Mouse (Mus musculus) heart, embryonic 13.5 days (tissue): Measurements from ENCODE around the gene Cfdp1. TPM values are rescaled to one million over a fixed set of nuclear protein-coding genes. Genes with fewer than 3 reads are reported as not detected.
"Not testable (repeated sequence)": the region's sequence is repeated elsewhere in the genome, so short reads cannot be mapped to it uniquely, and the experiment has no call there.

Experiments used
- ATAC-seq: fragments of 200-750 bp; cut with Nextera tagmentation; 2 replicates; pipeline ENCODE4 v1.8.0; 2017; ENCODE audit warnings: moderate TSS enrichment; ENCODE audit not compliant: insufficient number of reproducible peaks, low FRiP score, low TSS enrichment; ENCODE audit errors: extremely low read depth
- H3K27ac ChIP-seq: fragments of 300-500 bp; sonication (generic); replicated peaks from 2 replicates; pipeline ENCODE4 v1.5.1; 2015; ENCODE audit warnings: moderate library complexity, mild to moderate bottlenecking, inconsistent platforms
- H3K27me3 ChIP-seq: fragments of 300-500 bp; sonication (generic); replicated peaks from 2 replicates; pipeline ENCODE4 v1.6.1; 2015; ENCODE audit warnings: mild to moderate bottlenecking, inconsistent platforms
- H3K36me3 ChIP-seq: fragments of 300-500 bp; sonication (generic); 2 replicates; pipeline ENCODE4 v1.6.1; 2015; ENCODE audit warnings: mild to moderate bottlenecking, inconsistent platforms
- H3K4me1 ChIP-seq: fragments of 300-500 bp; sonication (generic); 2 replicates; pipeline ENCODE4 v1.6.1; 2015; ENCODE audit warnings: inconsistent platforms
- H3K4me2 ChIP-seq: fragments of 300-500 bp; sonication (generic); 2 replicates; pipeline ENCODE4 v1.6.1; 2015; ENCODE audit warnings: inconsistent platforms, mild to moderate bottlenecking, moderate library complexity
- H3K4me3 ChIP-seq: fragments of 300-500 bp; sonication (generic); 2 replicates; pipeline ENCODE4 v1.5.1; 2015; ENCODE audit warnings: moderate library complexity, mild to moderate bottlenecking, inconsistent platforms
- H3K9ac ChIP-seq: fragments of 300-500 bp; sonication (generic); 2 replicates; pipeline ENCODE4 v1.6.1; 2015; ENCODE audit warnings: inconsistent platforms, mild to moderate bottlenecking, moderate library complexity
- H3K9me3 ChIP-seq: fragments of 300-500 bp; sonication (generic); 2 replicates; pipeline ENCODE4 v1.6.1; 2016; ENCODE audit warnings: inconsistent platforms
- WGBS: fragments of 180-500 bp; shearing (Covaris S2); methylation state at CpG from one replicate; pipeline ENCODE4 v1.1.7; 2015; ENCODE audit warnings: mixed read lengths; 5-methylcytosine and 5-hydroxymethylcytosine counted together
- polyA plus RNA-seq: library from polyadenylated mRNA; unstranded; fragments of >200 nt; fragmentation: Nextera tagmentation; extraction: Ambion mirVana; gene quantifications from 2 replicates; pipeline ENCODE4 v1.2.1, GENCODE M21; 2015

Cfdp1 gene
- polyA plus RNA-seq, 1 experiment from 2014 or later, result 132 TPM

DNA sequence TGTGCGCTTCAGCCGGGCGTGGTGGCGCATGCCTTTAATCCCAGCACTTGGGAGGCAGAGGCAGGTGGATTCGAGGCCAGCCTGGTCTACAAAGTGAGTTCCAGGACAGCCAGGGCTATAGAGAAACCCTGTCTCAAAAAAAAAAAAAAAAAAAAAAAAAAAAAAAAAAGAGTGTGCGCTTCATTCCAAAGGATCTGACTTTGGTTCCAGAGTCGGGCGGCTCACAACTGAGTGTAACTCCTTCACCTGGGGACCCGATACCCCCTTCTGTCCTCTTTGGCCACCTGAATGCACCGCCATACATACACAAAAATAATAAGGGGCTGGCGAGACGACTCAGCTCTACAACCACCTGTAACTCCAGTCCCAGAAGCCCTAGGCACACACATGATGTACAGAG lies 872 bp downstream of the Cfdp1 start:
- WGBS, result 48% methylated on average over 12 of the region's 12 CpGs
- not testable (repeated sequence) for H3K9me3 ChIP-seq, H3K27ac ChIP-seq, H3K27me3 ChIP-seq, H3K36me3 ChIP-seq, ATAC-seq
- peak overlapping the region; percentile 96 for H3K9ac ChIP-seq
- H3K4me1 ChIP-seq, result peaks cover 27% of the 10 kb centered on the region
- peak overlapping the region; percentile 93 for H3K4me3 ChIP-seq
- peak overlapping the region; percentile 94 for H3K4me2 ChIP-seq

DNA sequence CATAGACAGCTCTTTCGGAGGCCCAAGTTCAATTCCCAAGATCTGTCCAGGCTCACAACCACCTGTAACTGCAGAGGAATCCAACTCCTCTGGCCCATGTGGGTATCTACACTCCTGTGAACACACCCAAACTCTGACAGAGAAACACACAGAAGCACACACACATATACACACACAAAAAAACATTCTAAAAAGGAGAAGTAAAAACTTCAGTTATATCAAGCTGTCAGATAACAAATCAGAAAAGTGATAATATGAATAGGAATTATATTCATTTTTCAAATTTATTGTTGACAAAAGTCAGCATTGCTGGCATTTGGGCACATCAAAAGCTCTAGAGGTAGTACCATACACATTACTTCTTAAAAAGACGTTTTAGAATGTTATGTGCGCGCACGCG lies 7.3 kb downstream of the Cfdp1 start:
- H3K27ac ChIP-seq, result no peak overlapping the region
- no peak overlapping the region for H3K4me2 ChIP-seq
- no peak for ATAC-seq
- H3K9me3 ChIP-seq, result no peaks in the 10 kb centered on the region
- peaks cover 13% of the 10 kb centered on the region for H3K4me1 ChIP-seq
- H3K4me3 ChIP-seq, result no peak overlapping the region
- H3K36me3 ChIP-seq, result peaks cover 38% of the 10 kb centered on the region
- WGBS, result 95% methylated on average over 6 of the region's 6 CpGs
- H3K9ac ChIP-seq, result no peak overlapping the region
- H3K27me3 ChIP-seq, result no peaks in the 10 kb centered on the region

DNA sequence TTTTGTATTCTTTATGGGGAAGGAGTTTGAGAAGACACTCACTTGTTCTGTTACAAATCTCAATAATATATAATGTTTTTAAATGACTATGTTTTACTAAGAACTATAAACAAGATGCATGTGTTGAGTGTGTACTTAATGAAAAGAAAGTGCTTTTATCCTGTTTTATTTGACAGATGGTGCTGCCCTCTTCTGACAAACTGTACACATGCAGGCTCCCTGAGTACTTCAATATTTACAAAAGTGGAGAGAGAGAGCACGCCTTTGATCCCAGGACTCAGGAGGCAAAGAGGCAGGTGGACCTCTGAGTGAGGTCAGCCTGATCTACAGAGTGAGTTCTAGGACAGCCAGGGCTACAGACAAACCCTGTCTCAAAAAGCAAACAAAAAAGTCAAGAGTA lies 18.6 kb downstream of the Cfdp1 start:
- ATAC-seq, result no peak
- H3K27me3 ChIP-seq, result no peaks in the 10 kb centered on the region
- WGBS, result 43% methylated on average over 1 of the region's 1 CpGs
- no peaks in the 10 kb centered on the region for H3K9me3 ChIP-seq
- no peak overlapping the region for H3K9ac ChIP-seq
- H3K4me1 ChIP-seq, result peaks cover 18% of the 10 kb centered on the region
- H3K36me3 ChIP-seq, result peaks cover 67% of the 10 kb centered on the region
- no peak overlapping the region for H3K27ac ChIP-seq
- no peak overlapping the region for H3K4me3 ChIP-seq
- H3K4me2 ChIP-seq, result no peak overlapping the region

- peaks cover 22% of the 10 kb centered on the region for H3K4me1 ChIP-seq
- peaks cover 68% of the 10 kb centered on the region for H3K36me3 ChIP-seq
- H3K9me3 ChIP-seq, result no peaks in the 10 kb centered on the region
- ATAC-seq, result no peak
- 46% methylated on average over 6 of the region's 6 CpGs for WGBS
- no peak overlapping the region for H3K9ac ChIP-seq
- H3K27ac ChIP-seq, result peak overlapping the region; percentile 31; the same call in 1 of the 2 replicates
- H3K4me3 ChIP-seq, result no peak overlapping the region
- no peaks in the 10 kb centered on the region for H3K27me3 ChIP-seq
- no peak overlapping the region for H3K4me2 ChIP-seq
Observed at GRCm38 (mm10) chr8:111834011-111834410, 20.1 kb downstream of the Cfdp1 start.

- Histone ChIP-seq H3K27ac (no peak overlapping the region), H3K4me2 (no peak overlapping the region), H3K9ac (no peak overlapping the region), H3K9me3 (no peaks in the 10 kb centered on the region), H3K36me3 (peaks cover 70% of the 10 kb centered on the region), H3K4me1 (peaks cover 30% of the 10 kb centered on the region), H3K4me3 (no peak overlapping the region), H3K27me3 (no peaks in the 10 kb centered on the region)
- 79% methylated on average over 5 of the region's 5 CpGs for WGBS
- no peak for ATAC-seq
Observed at GRCm38 (mm10) chr8:111832983-111833382, 21.1 kb downstream of the Cfdp1 start.

GRCm38 (mm10) chr8:111831996-111832395 lies 22.1 kb downstream of the Cfdp1 start:
- H3K4me2 ChIP-seq, result no peak overlapping the region
- no peaks in the 10 kb centered on the region for H3K27me3 ChIP-seq
- no peaks in the 10 kb centered on the region for H3K9me3 ChIP-seq
- H3K36me3 ChIP-seq, result peaks cover 69% of the 10 kb centered on the region
- H3K4me1 ChIP-seq, result peaks cover 30% of the 10 kb centered on the region
- peak overlapping the region; percentile 45; the same call in 1 of the 2 replicates for H3K27ac ChIP-seq
- no peak overlapping the region for H3K4me3 ChIP-seq
- ATAC-seq, result no peak
- 78% methylated on average over 4 of the region's 4 CpGs for WGBS
- H3K9ac ChIP-seq, result no peak overlapping the region

DNA sequence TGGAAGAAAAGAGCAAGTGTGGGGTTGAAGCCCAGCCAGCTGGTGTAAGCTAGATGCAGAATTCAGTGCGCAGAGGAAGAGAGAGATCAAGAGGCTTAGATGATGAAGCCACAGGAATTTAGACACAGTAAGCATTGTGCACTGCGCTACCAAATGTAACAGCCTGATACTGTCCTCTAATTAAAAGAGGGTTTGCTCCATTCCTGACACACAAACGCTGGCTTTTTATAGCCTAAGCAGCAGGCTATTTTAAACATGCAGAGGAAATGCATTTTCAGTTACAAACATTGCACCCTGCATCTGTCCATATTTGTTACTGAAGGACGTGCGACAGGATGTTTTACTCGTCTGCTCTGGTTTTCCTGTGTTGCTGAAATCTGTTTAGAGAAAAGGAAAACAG lies 25.5 kb downstream of the Cfdp1 start:
- peak overlapping the region; percentile 65 for H3K27ac ChIP-seq
- peaks cover 21% of the 10 kb centered on the region for H3K4me1 ChIP-seq
- ATAC-seq, result no peak
- peaks cover 86% of the 10 kb centered on the region for H3K36me3 ChIP-seq
- H3K27me3 ChIP-seq, result no peaks in the 10 kb centered on the region
- 0 out of 2 replicates have a peak overlapping the region, but pooled peaks have one; percentile 11 for H3K9ac ChIP-seq
- H3K4me2 ChIP-seq, result no peak overlapping the region
- H3K4me3 ChIP-seq, result no peak overlapping the region
- no peaks in the 10 kb centered on the region for H3K9me3 ChIP-seq
- 65% methylated on average over 6 of the region's 6 CpGs for WGBS

GRCm38 (mm10) chr8:111825219-111825618 lies 28.9 kb downstream of the Cfdp1 start:
- H3K4me3 ChIP-seq, result no peak overlapping the region
- H3K27ac ChIP-seq, result no peak overlapping the region
- peaks cover 90% of the 10 kb centered on the region for H3K36me3 ChIP-seq
- H3K9ac ChIP-seq, result no peak overlapping the region
- H3K4me2 ChIP-seq, result no peak overlapping the region
- peaks cover 12% of the 10 kb centered on the region for H3K4me1 ChIP-seq
- no peaks in the 10 kb centered on the region for H3K27me3 ChIP-seq
- no peak for ATAC-seq
- H3K9me3 ChIP-seq, result no peaks in the 10 kb centered on the region
- WGBS, result 60% methylated on average over 6 of the region's 6 CpGs

- no peaks in the 10 kb centered on the region for H3K9me3 ChIP-seq
- ATAC-seq, result no peak
- WGBS, result 96% methylated on average over 5 of the region's 5 CpGs
- H3K4me1 ChIP-seq, result peaks cover 14% of the 10 kb centered on the region
- no peak overlapping the region for H3K4me2 ChIP-seq
- no peaks in the 10 kb centered on the region for H3K27me3 ChIP-seq
- H3K4me3 ChIP-seq, result no peak overlapping the region
- H3K36me3 ChIP-seq, result peaks cover 87% of the 10 kb centered on the region
- no peak overlapping the region for H3K27ac ChIP-seq
- H3K9ac ChIP-seq, result no peak overlapping the region
Observed at GRCm38 (mm10) chr8:111824334-111824733, 29.8 kb downstream of the Cfdp1 start.

DNA sequence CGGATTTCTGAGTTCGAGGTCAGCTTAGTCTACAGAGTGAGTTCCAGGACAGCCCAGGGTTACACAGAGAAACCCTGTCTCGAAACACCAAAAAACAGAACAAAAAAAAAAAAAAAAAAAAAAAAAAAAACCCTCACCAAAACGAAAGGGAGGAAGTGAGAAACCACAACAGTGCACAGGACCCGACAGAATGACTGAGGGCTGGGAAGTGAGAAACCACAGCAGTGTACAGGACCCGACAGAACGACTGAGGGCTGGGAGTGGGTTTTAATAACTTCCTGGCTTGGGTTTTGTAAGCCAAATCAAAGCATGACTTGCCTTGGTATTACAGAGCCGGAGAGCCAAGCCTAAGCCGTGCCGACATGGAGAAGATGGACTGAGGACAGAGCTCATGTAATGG lies 32.9 kb downstream of the Cfdp1 start:
- peaks cover 63% of the 10 kb centered on the region for H3K36me3 ChIP-seq

GRCm38 (mm10) chr8:111820691-111821090 lies 33.4 kb downstream of the Cfdp1 start:
- 77% methylated on average over 4 of the region's 4 CpGs for WGBS
- Histone ChIP-seq H3K36me3 (peaks cover 62% of the 10 kb centered on the region), H3K4me2 (no peak overlapping the region), H3K27ac (peak overlapping the region; percentile 61; the same call in 1 of the 2 replicates), H3K4me3 (no peak overlapping the region), H3K9me3 (no peaks in the 10 kb centered on the region), H3K9ac (no peak overlapping the region), H3K27me3 (no peaks in the 10 kb centered on the region), H3K4me1 (peaks cover 14% of the 10 kb centered on the region)
- ATAC-seq, result no peak

More for the DNA sequence above, 32.9 kb downstream of the Cfdp1 start:
- 69% methylated on average over 10 of the region's 10 CpGs for WGBS
- H3K4me2 ChIP-seq, result no peak overlapping the region
- H3K9ac ChIP-seq, result no peak overlapping the region
- H3K4me1 ChIP-seq, result peaks cover 14% of the 10 kb centered on the region
- H3K27ac ChIP-seq, result no peak overlapping the region
- H3K4me3 ChIP-seq, result no peak overlapping the region
- no peaks in the 10 kb centered on the region for H3K9me3 ChIP-seq
- ATAC-seq, result no peak
- no peaks in the 10 kb centered on the region for H3K27me3 ChIP-seq

- Histone ChIP-seq H3K27me3 (no peaks in the 10 kb centered on the region), H3K4me3 (no peak overlapping the region), H3K4me1 (peaks cover 14% of the 10 kb centered on the region), H3K9ac (no peak overlapping the region), H3K9me3 (no peaks in the 10 kb centered on the region), H3K4me2 (no peak overlapping the region), H3K36me3 (peaks cover 63% of the 10 kb centered on the region), H3K27ac (peak overlapping the region; percentile 61)
- WGBS, result 71% methylated on average over 12 of the region's 12 CpGs
- no peak for ATAC-seq
Observed at GRCm38 (mm10) chr8:111820018-111820417, 34.1 kb downstream of the Cfdp1 start.
